Mouse (Mus musculus) megakaryocyte, embryonic 14.5 days (primary cell): ENCODE data around the gene Gpank1.

ENCODE experiments used
- FLI1 ChIP-seq: IDR thresholded peaks from 2 replicates; pipeline ENCODE4 v1.6.1; 2012; ENCODE audit warnings: low read length, inconsistent platforms, mixed read lengths
- GATA1 ChIP-seq: IDR thresholded peaks from 3 replicates; pipeline ENCODE4 v1.6.1; 2012; ENCODE audit warnings: mixed read lengths, low read length, inconsistent platforms, borderline replicate concordance

- TF ChIP-seq GATA1 (no peak), FLI1 (no peak)
Measured at GRCm38 (mm10) chr17:35159638-35160037, 38.4 kb downstream of the Gpank1 start.
